Mouse (Mus musculus) intestine, embryonic 14.5 days (tissue): ENCODE data around the gene Rpl32. TPM values are rescaled to one million over a fixed set of nuclear protein-coding genes. Genes with fewer than 3 reads are reported as not detected.
A peak's percentile ranks its signal among the peaks of the same experiment; 100 is the strongest.

Experiments
- ATAC-seq: fragments of 200-750 bp; cut with Nextera tagmentation; replicated peaks from 2 replicates; pipeline ENCODE4 v1.8.0; 2017; ENCODE audit warnings: low read depth, moderate number of reproducible peaks, moderate TSS enrichment, moderate library complexity; ENCODE audit not compliant: low FRiP score, low TSS enrichment
- DNase-seq: peaks from one replicate; pipeline ENCODE4 v3.0.0-alpha.2; 2018; ENCODE audit warnings: low spot score
- H3K27ac ChIP-seq: fragments of 300-500 bp; sonication (generic); 2 replicates; pipeline ENCODE4 v1.5.1; 2014; ENCODE audit warnings: low read depth, mild to moderate bottlenecking, control low read depth
- H3K27me3 ChIP-seq: fragments of 300-500 bp; sonication (generic); replicated peaks from 2 replicates; pipeline ENCODE4 v1.6.1; 2014; ENCODE audit warnings: low read length, control low read depth; ENCODE audit not compliant: control insufficient read depth, insufficient read depth
- H3K36me3 ChIP-seq: fragments of 300-500 bp; sonication (generic); 2 replicates; pipeline ENCODE4 v1.6.1; 2014; ENCODE audit warnings: low read length, control low read depth; ENCODE audit not compliant: control insufficient read depth, insufficient read depth
- H3K4me1 ChIP-seq: fragments of 300-500 bp; sonication (generic); replicated peaks from 2 replicates; pipeline ENCODE4 v1.6.1; 2014; ENCODE audit warnings: low read length, control low read depth, mixed read lengths; ENCODE audit not compliant: control insufficient read depth, insufficient read depth
- H3K4me2 ChIP-seq: fragments of 300-500 bp; sonication (generic); 2 replicates; pipeline ENCODE4 v1.6.1; 2014; ENCODE audit warnings: low read length
- H3K4me3 ChIP-seq: fragments of 300-500 bp; sonication (generic); 2 replicates; pipeline ENCODE4 v1.5.1; 2014; ENCODE audit warnings: low read depth, low read length, control low read depth, mixed read lengths
- H3K9ac ChIP-seq: fragments of 300-500 bp; sonication (generic); 2 replicates; pipeline ENCODE4 v1.6.1; 2014; ENCODE audit warnings: mild to moderate bottlenecking, low read length
- H3K9me3 ChIP-seq: fragments of 300-500 bp; sonication (generic); 2 replicates; pipeline ENCODE4 v1.6.1; 2016; ENCODE audit warnings: low read length, control low read depth; ENCODE audit not compliant: control insufficient read depth
- WGBS: fragments of 180-500 bp; shearing (Covaris S2); extraction: QIAGEN DNeasy Blood & Tissue Kit; methylation state at CpG from one replicate; pipeline ENCODE4 v1.1.7; 2014; 5-methylcytosine and 5-hydroxymethylcytosine counted together
- polyA plus RNA-seq: library from polyadenylated mRNA; unstranded; fragments of >200 nt; fragmentation: Nextera tagmentation; extraction: Ambion mirVana; gene quantifications from 2 replicates; pipeline ENCODE4 v1.2.1, GENCODE M21; 2014

Rpl32 gene
- polyA plus RNA-seq, 1 experiment from 2014 or later: 2,809 TPM

- Histone ChIP-seq H3K27me3 (no peaks in the 10 kb centered on the region), H3K36me3 (peaks cover 77% of the 10 kb centered on the region), H3K4me1 (peaks cover 17% of the 10 kb centered on the region), H3K9ac (no peak overlapping the region), H3K27ac (no peak overlapping the region), H3K4me2 (no peak overlapping the region), H3K4me3 (no peak overlapping the region), H3K9me3 (no peaks in the 10 kb centered on the region)
- WGBS: 72% methylated on average over 10 of the region's 10 CpGs
- ATAC-seq (no peak), DNase-seq (no peak)
These were observed 3.9 kb downstream of the Rpl32 start for GRCm38 (mm10) chr6:115804432-115805192.

- Histone ChIP-seq H3K36me3 (peaks cover 85% of the 10 kb centered on the region), H3K4me2 (no peak overlapping the region), H3K27me3 (no peaks in the 10 kb centered on the region), H3K4me1 (peaks cover 17% of the 10 kb centered on the region), H3K9ac (no peak overlapping the region), H3K4me3 (no peak overlapping the region), H3K27ac (no peak overlapping the region), H3K9me3 (no peaks in the 10 kb centered on the region)
- DNase-seq: peak; percentile 87
- WGBS: 52% methylated on average over 16 of the region's 16 CpGs
- ATAC-seq: peak; percentile 33; the same call in 1 of the 2 replicates
These were observed 4.8 kb downstream of the Rpl32 start for GRCm38 (mm10) chr6:115803541-115804382.

GRCm38 (mm10) chr6:115801811-115802210 lies 6.7 kb downstream of the Rpl32 start:
- Histone ChIP-seq H3K9ac (no peak overlapping the region), H3K4me3 (no peak overlapping the region), H3K36me3 (peaks cover 95% of the 10 kb centered on the region), H3K9me3 (no peaks in the 10 kb centered on the region), H3K27me3 (no peaks in the 10 kb centered on the region), H3K4me2 (no peak overlapping the region), H3K4me1 (peaks cover 11% of the 10 kb centered on the region), H3K27ac (no peak overlapping the region)
- ATAC-seq (no peak), DNase-seq (no peak)
- WGBS: 86% methylated on average over 3 of the region's 3 CpGs

GRCm38 (mm10) chr6:115792691-115793215 lies 15.8 kb downstream of the Rpl32 start:
- DNase-seq: no peak
- no peaks in the 10 kb centered on the region for H3K4me1 ChIP-seq
- H3K9me3 ChIP-seq: no peaks in the 10 kb centered on the region
- no peaks in the 10 kb centered on the region for H3K27me3 ChIP-seq
- no peak overlapping the region for H3K4me2 ChIP-seq
- no peak overlapping the region for H3K4me3 ChIP-seq
- no peak overlapping the region for H3K27ac ChIP-seq
- peaks cover 99% of the 10 kb centered on the region for H3K36me3 ChIP-seq
- no peak overlapping the region for H3K9ac ChIP-seq
- ATAC-seq: no peak
- 89% methylated on average over 21 of the region's 21 CpGs for WGBS

- Histone ChIP-seq H3K9me3 (no peaks in the 10 kb centered on the region), H3K27me3 (no peaks in the 10 kb centered on the region), H3K9ac (no peak overlapping the region), H3K4me2 (no peak overlapping the region), H3K4me1 (no peaks in the 10 kb centered on the region), H3K36me3 (peaks cover 98% of the 10 kb centered on the region), H3K27ac (no peak overlapping the region), H3K4me3 (no peak overlapping the region)
- ATAC-seq (no peak), DNase-seq (no peak)
- WGBS: 84% methylated on average over 34 of the region's 34 CpGs
These were observed 16.5 kb downstream of the Rpl32 start for GRCm38 (mm10) chr6:115791842-115792686.

- Histone ChIP-seq H3K9ac (no peak overlapping the region), H3K4me2 (no peak overlapping the region), H3K27me3 (no peaks in the 10 kb centered on the region), H3K27ac (no peak overlapping the region), H3K4me3 (no peak overlapping the region), H3K4me1 (no peaks in the 10 kb centered on the region), H3K36me3 (peaks cover 98% of the 10 kb centered on the region), H3K9me3 (no peaks in the 10 kb centered on the region)
- 86% methylated on average over 10 of the region's 10 CpGs for WGBS
- DNase-seq (no peak), ATAC-seq (no peak)
These were observed 17.5 kb downstream of the Rpl32 start for GRCm38 (mm10) chr6:115791016-115791415.

GRCm38 (mm10) chr6:115782781-115783180 lies 25.8 kb downstream of the Rpl32 start:
- 95% methylated on average over 3 of the region's 3 CpGs for WGBS
- DNase-seq: no peak
- H3K9me3 ChIP-seq: no peaks in the 10 kb centered on the region
- H3K9ac ChIP-seq: no peak overlapping the region
- no peak for ATAC-seq
- no peaks in the 10 kb centered on the region for H3K27me3 ChIP-seq
- H3K4me1 ChIP-seq: no peaks in the 10 kb centered on the region
- no peak overlapping the region for H3K27ac ChIP-seq
- peaks cover 87% of the 10 kb centered on the region for H3K36me3 ChIP-seq
- no peak overlapping the region for H3K4me2 ChIP-seq
- no peak overlapping the region for H3K4me3 ChIP-seq

GRCm38 (mm10) chr6:115776363-115776762 lies 32.2 kb downstream of the Rpl32 start:
- 26% methylated on average over 9 of the region's 9 CpGs for WGBS
- no peak overlapping the region for H3K27ac ChIP-seq
- H3K4me1 ChIP-seq: peaks cover 27% of the 10 kb centered on the region
- no peak overlapping the region for H3K9ac ChIP-seq
- H3K4me3 ChIP-seq: peak overlapping the region; percentile 83
- DNase-seq (no peak), ATAC-seq (no peak)
- H3K9me3 ChIP-seq: peaks cover 3% of the 10 kb centered on the region; the same call in 1 of the 2 replicates
- no peaks in the 10 kb centered on the region for H3K27me3 ChIP-seq
- peaks cover 24% of the 10 kb centered on the region for H3K36me3 ChIP-seq
- peak overlapping the region; percentile 85 for H3K4me2 ChIP-seq
